Mouse (Mus musculus): ENCODE results near the gene Obox2.
"Not testable (repeated sequence)": the region's sequence is repeated elsewhere in the genome, so short reads cannot be mapped to it uniquely, and the experiment has no call there.

Gene Obox2

DNA sequence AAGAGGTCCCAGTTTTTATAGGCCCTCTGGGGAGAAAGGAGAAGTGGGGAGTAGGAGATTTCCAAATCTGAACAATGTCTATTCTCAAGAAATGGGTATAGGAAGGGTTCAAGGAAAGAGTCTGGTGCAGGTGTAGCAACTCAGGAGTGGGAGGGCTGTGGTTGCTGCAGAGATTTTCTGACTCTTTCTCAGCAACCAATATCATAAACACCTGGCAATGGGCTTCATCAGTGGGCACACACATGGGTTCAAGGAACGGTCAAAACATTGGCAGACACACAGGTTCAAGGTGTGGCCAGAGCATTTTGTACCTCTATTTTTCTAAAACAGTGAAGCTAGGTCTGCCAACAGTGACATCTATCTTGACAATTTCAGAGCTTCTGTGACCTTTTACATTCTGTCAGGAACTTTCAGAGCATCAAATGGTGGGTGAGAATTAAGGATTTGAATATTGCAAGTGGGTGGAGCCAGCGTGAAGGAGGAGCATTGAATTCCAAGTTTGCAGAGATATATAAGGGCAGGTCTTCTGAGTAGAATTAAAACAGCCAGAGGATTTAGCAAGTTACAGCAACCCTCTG lies at the start of gene Obox2, which contains the start of gene Obox1:
TSS of gene Obox2 (plus strand) at position 301 of the 578 bp plus-strand sequence.
TSS of gene Obox1 (plus strand) at position 528 of the 578 bp plus-strand sequence.
- DNase-seq: not testable (repeated sequence)

DNA sequence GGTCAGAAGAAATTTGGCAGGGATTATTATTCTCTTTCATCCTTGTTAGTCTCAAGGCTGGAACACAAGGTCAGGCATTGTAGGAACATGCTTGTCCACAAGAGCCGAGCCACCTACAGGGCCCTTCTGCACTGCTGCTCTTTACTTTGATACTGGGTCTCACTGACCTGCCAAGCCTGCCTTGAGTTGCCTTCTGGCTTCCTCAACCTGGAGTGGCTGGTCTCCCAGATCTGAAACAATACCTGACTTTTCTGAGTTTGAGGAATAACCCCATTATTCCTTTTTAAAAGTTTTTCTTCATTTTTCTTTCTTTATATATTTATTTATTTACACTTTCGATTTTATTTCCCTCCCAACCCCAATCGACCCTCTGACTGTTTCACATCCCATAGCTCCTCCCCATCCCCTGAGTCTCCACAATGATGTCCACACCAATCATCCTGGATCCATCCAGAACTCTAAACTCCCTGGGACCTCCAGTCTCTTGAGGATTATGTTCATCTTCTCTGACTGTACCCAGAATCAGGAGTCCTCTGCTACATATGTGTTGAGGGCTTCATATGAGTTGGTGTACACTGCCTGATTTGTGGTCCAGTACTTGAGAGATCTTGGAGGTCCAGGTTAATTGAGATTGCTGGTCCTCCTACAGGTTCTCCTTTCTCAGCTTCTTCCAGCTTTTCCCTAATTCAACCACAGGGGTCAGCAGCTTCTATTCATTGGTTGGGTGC lies 10.8 kb downstream of the Obox2 start:
- not testable (repeated sequence) for DNase-seq

DNA sequence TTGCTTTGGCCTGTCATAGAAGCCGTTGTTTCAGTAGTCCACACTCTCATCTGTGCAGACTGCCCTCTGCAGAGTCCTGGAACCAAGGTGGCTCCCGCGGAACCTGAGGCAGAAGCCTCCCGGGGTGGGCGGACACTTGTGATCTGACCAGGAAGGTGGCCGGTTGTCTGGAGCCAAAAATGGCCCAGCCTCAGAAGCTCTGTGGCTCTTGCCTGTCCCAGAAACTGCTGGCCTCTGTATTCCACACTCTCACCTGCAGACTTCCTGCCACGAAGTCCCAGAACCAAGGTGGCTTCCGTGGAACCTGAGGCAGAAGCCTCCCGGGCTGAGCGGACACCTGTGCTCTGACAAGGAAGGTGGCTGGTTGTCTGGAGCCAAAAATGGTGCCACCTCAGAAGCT lies 18.3 kb downstream of the Obox2 start:
- not testable (repeated sequence) for DNase-seq

DNA sequence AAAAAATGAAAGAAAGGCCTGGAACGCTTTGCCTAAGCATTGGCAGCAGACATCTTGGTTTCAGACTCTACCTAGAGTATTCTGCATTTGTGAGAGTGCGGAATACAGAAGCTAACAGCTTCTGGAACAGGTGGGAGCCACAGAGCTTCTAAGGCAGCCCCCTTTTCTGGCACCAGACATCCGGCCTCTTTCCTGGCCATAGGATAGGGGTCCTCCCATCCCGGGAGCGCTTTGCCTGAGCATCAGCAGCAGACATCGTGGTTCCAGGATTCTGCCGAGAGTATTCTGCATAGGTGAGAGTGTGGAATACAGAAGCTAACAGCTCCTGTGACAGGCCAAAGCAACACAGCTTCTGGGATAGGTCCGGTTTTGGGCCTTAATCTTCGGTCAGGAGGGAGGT lies 29.5 kb downstream of the Obox2 start:
- DNase-seq: not testable (repeated sequence)

DNA sequence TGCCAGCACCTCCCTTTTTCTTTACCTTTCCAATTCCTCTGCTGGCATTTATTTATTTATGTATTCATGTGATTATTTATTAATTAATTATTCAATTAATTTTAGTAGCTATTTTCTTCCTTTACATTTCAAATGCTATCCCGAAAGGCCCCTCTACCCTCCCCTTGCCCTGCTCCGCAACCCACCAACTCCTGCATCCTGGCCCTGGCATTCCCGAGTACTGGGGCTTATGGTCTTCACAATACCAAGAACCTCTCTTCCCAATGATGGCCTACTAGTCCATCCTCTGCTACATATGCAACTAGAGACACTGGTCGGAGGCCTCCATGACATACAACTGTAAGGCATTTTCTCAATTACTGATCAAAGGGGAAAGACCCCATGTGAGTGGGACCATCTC lies 37.0 kb downstream of the Obox2 start:
- DNase-seq: not testable (repeated sequence)
